Mouse (Mus musculus): ENCODE data around the gene Dcaf1. TPM values are rescaled to one million over a fixed set of nuclear protein-coding genes. Genes with fewer than 3 reads are reported as not detected.
A peak's percentile ranks its signal among the peaks of the same experiment; 100 is the strongest.

Dcaf1 gene
- 20.7 and 22.6 TPM in 2 replicates for polyA plus RNA-seq (2016; fragmentation: Nextera tagmentation; extraction: Ambion mirVana)

GRCm38 (mm10) chr9:106821618-106822380 is at the start of gene Dcaf1:
Dcaf1 (plus strand) TSS chr9:106821874.
- 0 out of 2 replicates have a peak, but pooled peaks cover 3% of the 10 kb centered on the region for H3K4me1 ChIP-seq (replicated peaks)
- peak within 1 kb of the TSS; percentile 90 for H3K9ac ChIP-seq
- WGBS = under 1% methylated on average over 68 of the region's 71 CpGs
- no peaks in the 10 kb centered on the region for H3K36me3 ChIP-seq
- H3K4me2 ChIP-seq = peak within 1 kb of the TSS; percentile 64
- no peaks in the 10 kb centered on the region for H3K9me3 ChIP-seq (replicated peaks)
- H3K27me3 ChIP-seq (replicated peaks) = no peaks in the 10 kb centered on the region
- H3K27ac ChIP-seq (ENCODE audit: poor library complexity, severe bottlenecking) = peak within 1 kb of the TSS; percentile 90
- peak; percentile 95 for ATAC-seq (ENCODE audit: insufficient number of reproducible peaks, low FRiP score)
- H3K4me3 ChIP-seq = peak within 1 kb of the TSS; percentile 87

- ATAC-seq (ENCODE audit: insufficient number of reproducible peaks, low FRiP score) = no peak
- Histone ChIP-seq H3K9ac (no peak overlapping the region), H3K4me1 (replicated peaks) (peaks cover 18% of the 10 kb centered on the region), H3K4me3 (no peak overlapping the region), H3K27me3 (replicated peaks) (no peaks in the 10 kb centered on the region), H3K36me3 (no peaks in the 10 kb centered on the region), H3K9me3 (replicated peaks) (no peaks in the 10 kb centered on the region), H3K4me2 (no peak overlapping the region), H3K27ac (ENCODE audit: poor library complexity, severe bottlenecking) (no peak overlapping the region)
- 58% methylated on average over 1 of the region's 1 CpGs for WGBS
Measured at GRCm38 (mm10) chr9:106776116-106776515, 45.6 kb upstream of the Dcaf1 start.

- H3K27me3 ChIP-seq (replicated peaks) = no peaks in the 10 kb centered on the region
- H3K4me3 ChIP-seq = no peak overlapping the region
- WGBS = 81% methylated on average over 3 of the region's 3 CpGs
- H3K9ac ChIP-seq = no peak overlapping the region
- no peak for ATAC-seq (ENCODE audit: insufficient number of reproducible peaks, low FRiP score)
- peaks cover 18% of the 10 kb centered on the region for H3K4me1 ChIP-seq (replicated peaks)
- H3K36me3 ChIP-seq = no peaks in the 10 kb centered on the region
- H3K27ac ChIP-seq (ENCODE audit: poor library complexity, severe bottlenecking) = no peak overlapping the region
- H3K9me3 ChIP-seq (replicated peaks) = no peaks in the 10 kb centered on the region
- no peak overlapping the region for H3K4me2 ChIP-seq
Measured at GRCm38 (mm10) chr9:106777423-106777822, 44.3 kb upstream of the Dcaf1 start.

- ATAC-seq (ENCODE audit: insufficient number of reproducible peaks, low FRiP score) = no peak
- H3K4me1 ChIP-seq (replicated peaks) = peaks cover 14% of the 10 kb centered on the region
- no peak overlapping the region for H3K4me3 ChIP-seq
- 82% methylated on average over 4 of the region's 4 CpGs for WGBS
- no peak overlapping the region for H3K4me2 ChIP-seq
- H3K27ac ChIP-seq (ENCODE audit: poor library complexity, severe bottlenecking) = no peak overlapping the region
- H3K9ac ChIP-seq = no peak overlapping the region
- no peaks in the 10 kb centered on the region for H3K9me3 ChIP-seq (replicated peaks)
- no peaks in the 10 kb centered on the region for H3K36me3 ChIP-seq
- H3K27me3 ChIP-seq (replicated peaks) = no peaks in the 10 kb centered on the region
Measured at GRCm38 (mm10) chr9:106778319-106778718, 43.4 kb upstream of the Dcaf1 start.

- Histone ChIP-seq H3K4me1 (replicated peaks) (peaks cover 11% of the 10 kb centered on the region), H3K36me3 (no peaks in the 10 kb centered on the region), H3K9ac (no peak overlapping the region), H3K27ac (ENCODE audit: poor library complexity, severe bottlenecking) (no peak overlapping the region), H3K9me3 (replicated peaks) (no peaks in the 10 kb centered on the region), H3K4me2 (no peak overlapping the region), H3K27me3 (replicated peaks) (no peaks in the 10 kb centered on the region), H3K4me3 (no peak overlapping the region)
- no peak for ATAC-seq (ENCODE audit: insufficient number of reproducible peaks, low FRiP score)
- 79% methylated on average over 3 of the region's 3 CpGs for WGBS
Measured at GRCm38 (mm10) chr9:106780086-106780485, 41.6 kb upstream of the Dcaf1 start.

- no peak for ATAC-seq (ENCODE audit: insufficient number of reproducible peaks, low FRiP score)
- Histone ChIP-seq H3K27me3 (replicated peaks) (no peaks in the 10 kb centered on the region), H3K27ac (ENCODE audit: poor library complexity, severe bottlenecking) (no peak overlapping the region), H3K4me1 (replicated peaks) (peaks cover 18% of the 10 kb centered on the region), H3K9me3 (replicated peaks) (no peaks in the 10 kb centered on the region), H3K4me3 (no peak overlapping the region), H3K4me2 (no peak overlapping the region), H3K36me3 (no peaks in the 10 kb centered on the region), H3K9ac (no peak overlapping the region)
- 91% methylated on average over 2 of the region's 2 CpGs for WGBS
Measured at GRCm38 (mm10) chr9:106783554-106783953, 38.1 kb upstream of the Dcaf1 start.

- Histone ChIP-seq H3K27ac (ENCODE audit: poor library complexity, severe bottlenecking) (no peak overlapping the region), H3K4me1 (replicated peaks) (peaks cover 11% of the 10 kb centered on the region), H3K9me3 (replicated peaks) (no peaks in the 10 kb centered on the region), H3K9ac (no peak overlapping the region), H3K36me3 (no peaks in the 10 kb centered on the region), H3K4me3 (no peak overlapping the region), H3K27me3 (replicated peaks) (no peaks in the 10 kb centered on the region), H3K4me2 (no peak overlapping the region)
- ATAC-seq (ENCODE audit: insufficient number of reproducible peaks, low FRiP score) = no peak
- 83% methylated on average over 3 of the region's 3 CpGs for WGBS
Measured at GRCm38 (mm10) chr9:106785206-106785605, 36.5 kb upstream of the Dcaf1 start.

- peak overlapping the region; percentile 98 for H3K4me2 ChIP-seq
- no peaks in the 10 kb centered on the region for H3K9me3 ChIP-seq (replicated peaks)
- no peaks in the 10 kb centered on the region for H3K36me3 ChIP-seq
- ATAC-seq (ENCODE audit: insufficient number of reproducible peaks, low FRiP score) = peak; percentile 45; the same call in 1 of the 2 replicates
- no peaks in the 10 kb centered on the region for H3K27me3 ChIP-seq (replicated peaks)
- peak overlapping the region; percentile 99 for H3K9ac ChIP-seq
- H3K4me1 ChIP-seq (replicated peaks) = peaks cover 9% of the 10 kb centered on the region
- H3K27ac ChIP-seq (ENCODE audit: poor library complexity, severe bottlenecking) = peak overlapping the region; percentile 87
- peak overlapping the region; percentile 96 for H3K4me3 ChIP-seq
- 6% methylated on average over 23 of the region's 23 CpGs for WGBS
Measured at GRCm38 (mm10) chr9:106787979-106788811, 33.5 kb upstream of the Dcaf1 start.

GRCm38 (mm10) chr9:106788812-106789321 is 32.8 kb upstream of the Dcaf1 start, which contains the start of gene Rad54l2:
Rad54l2 (minus strand) TSS chr9:106789194.
- no peaks in the 10 kb centered on the region for H3K36me3 ChIP-seq
- peak within 1 kb of the TSS; percentile 87 for H3K27ac ChIP-seq (ENCODE audit: poor library complexity, severe bottlenecking)
- H3K9me3 ChIP-seq (replicated peaks) = no peaks in the 10 kb centered on the region
- ATAC-seq (ENCODE audit: insufficient number of reproducible peaks, low FRiP score) = peak; percentile 90
- peaks cover 9% of the 10 kb centered on the region for H3K4me1 ChIP-seq (replicated peaks)
- H3K27me3 ChIP-seq (replicated peaks) = no peaks in the 10 kb centered on the region
- H3K9ac ChIP-seq = peak within 1 kb of the TSS; percentile 99
- peak within 1 kb of the TSS; percentile 98 for H3K4me2 ChIP-seq
- WGBS = under 1% methylated on average over 49 of the region's 49 CpGs
- peak within 1 kb of the TSS; percentile 96 for H3K4me3 ChIP-seq

GRCm38 (mm10) chr9:106789363-106789762 is 32.3 kb upstream of the Dcaf1 start:
- no peak for ATAC-seq (ENCODE audit: insufficient number of reproducible peaks, low FRiP score)
- Histone ChIP-seq H3K4me1 (replicated peaks) (peaks cover 9% of the 10 kb centered on the region), H3K4me3 (peak overlapping the region; percentile 96), H3K36me3 (no peaks in the 10 kb centered on the region), H3K27ac (ENCODE audit: poor library complexity, severe bottlenecking) (peak overlapping the region; percentile 87; the same call in 1 of the 2 replicates), H3K9ac (peak overlapping the region; percentile 32), H3K4me2 (peak overlapping the region; percentile 98), H3K27me3 (replicated peaks) (no peaks in the 10 kb centered on the region), H3K9me3 (replicated peaks) (no peaks in the 10 kb centered on the region)
- 11% methylated on average over 10 of the region's 10 CpGs for WGBS

GRCm38 (mm10) chr9:106790831-106791230 is 30.8 kb upstream of the Dcaf1 start:
- H3K9me3 ChIP-seq (replicated peaks) = no peaks in the 10 kb centered on the region
- no peak overlapping the region for H3K27ac ChIP-seq (ENCODE audit: poor library complexity, severe bottlenecking)
- H3K27me3 ChIP-seq (replicated peaks) = no peaks in the 10 kb centered on the region
- H3K4me2 ChIP-seq = no peak overlapping the region
- H3K4me3 ChIP-seq = no peak overlapping the region
- no peak for ATAC-seq (ENCODE audit: insufficient number of reproducible peaks, low FRiP score)
- H3K36me3 ChIP-seq = no peaks in the 10 kb centered on the region
- WGBS = 64% methylated on average over 6 of the region's 6 CpGs
- peaks cover 9% of the 10 kb centered on the region for H3K4me1 ChIP-seq (replicated peaks)
- H3K9ac ChIP-seq = no peak overlapping the region

Data from heart, embryonic 12.5 days (tissue).